Mouse (Mus musculus): ENCODE results near the gene Crtc3.

DNA sequence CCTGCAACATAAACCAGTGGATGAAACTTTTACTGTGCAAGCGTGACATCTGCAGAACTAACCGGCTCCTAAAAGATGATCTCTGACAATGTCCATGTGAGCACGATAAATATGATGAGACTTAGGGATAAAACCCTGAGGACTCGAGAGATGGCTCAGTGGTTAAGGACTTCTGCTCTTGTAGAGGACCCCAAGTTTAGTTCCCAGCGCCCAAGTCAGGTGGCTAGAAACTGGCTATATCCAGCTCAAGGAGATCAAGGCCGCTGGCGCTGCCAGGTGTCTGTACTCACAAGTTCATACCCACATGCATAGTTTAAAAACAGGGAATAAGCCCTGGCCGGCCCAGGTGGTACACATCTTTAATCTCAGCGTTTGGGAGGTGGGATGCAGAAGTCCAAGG is 3.8 kb upstream of the Crtc3 start:
- TF ChIP-seq MEF2A (IDR thresholded peaks at IDR 0.05; ENCODE audit: extremely low read depth, insufficient replicate concordance, low read depth, low read length, poor library complexity, severe bottlenecking) (no peak), POLR2A (IDR thresholded peaks at IDR 0.05; ENCODE audit: control insufficient read depth in 1 of 2, insufficient read depth in 1 of 2, low read depth in 1 of 2, low read length in 2 of 2, poor library complexity in 1 of 2) (no peak), TAL1 (IDR thresholded peaks at IDR 0.05; ENCODE audit: low read length) (no peak), CTCF (IDR thresholded peaks at IDR 0.05 in 2 of 3, conservative IDR thresholded peaks at IDR 0.05 in 1 of 3; ENCODE audit: control insufficient read depth in 1 of 3, insufficient read depth in 1 of 3, low read depth in 2 of 3, low read length in 3 of 3, poor library complexity in 1 of 3, severe bottlenecking in 1 of 3) (no peak), NRF1 (IDR thresholded peaks at IDR 0.05; ENCODE audit: insufficient read depth, low read depth, low read length, poor library complexity, severe bottlenecking) (no peak), ZC3H11A (IDR thresholded peaks at IDR 0.05; ENCODE audit: low read depth, low read length) (no peak), ZMIZ1 (IDR thresholded peaks at IDR 0.05; ENCODE audit: low read depth, low read length) (no peak), MAFK (IDR thresholded peaks at IDR 0.05; ENCODE audit: borderline replicate concordance, low read depth, low read length) (no peak), RAD21 (IDR thresholded peaks at IDR 0.05; ENCODE audit: low read depth, low read length) (no peak), NELFE (IDR thresholded peaks at IDR 0.05; ENCODE audit: low read depth, low read length) (no peak)
